ENCODE assay signal across 9 mouse cellular contexts in the genomic region with DNA sequence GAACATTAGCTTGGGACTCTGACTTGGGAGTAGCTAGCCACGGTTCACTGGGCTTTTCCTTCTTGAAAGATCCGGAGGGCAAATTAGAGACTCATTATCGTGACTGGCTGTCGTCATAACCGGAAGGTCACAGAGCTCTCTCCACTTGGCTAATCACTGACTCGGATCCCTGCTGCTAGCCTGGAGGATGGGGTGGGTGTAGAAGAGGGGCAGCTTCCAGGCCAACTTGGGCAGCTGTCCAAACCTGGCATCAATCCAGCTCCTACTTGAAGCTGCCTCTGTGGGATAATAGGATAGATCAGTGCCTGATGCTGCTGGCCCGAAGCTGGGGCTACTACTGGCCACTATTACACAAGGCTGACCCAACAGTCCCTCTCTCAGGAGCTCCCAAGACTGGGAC. TPM values are rescaled to one million over a fixed set of nuclear protein-coding genes. Genes with fewer than 3 reads are reported as not detected.
DNase-seq lines count a peak whose midpoint lies in the region; ATAC-seq and TF ChIP-seq lines count a peak whose summit lies in the region.
"Had no signal": no experiment of that assay in that cellular context is flagged by ENCODE, and none has a peak within 500 bp of the region (broad histone marks: within the 10 kb centered on the region; RNA-seq: fewer than 3 reads in every experiment).

No protein-coding gene starts in this region.

- 65% methylated on average over 7 of the region's 7 CpGs for WGBS in forebrain, embryonic 11.5 days
- 38% methylated on average over 7 of the region's 7 CpGs for WGBS in forebrain, embryonic 16.5 days

- CTCF ChIA-PET in Patski (lab: Charles Lee), result interaction anchor here (1.0 to 1.9 kb wide), 5 partner anchors 16 to 67 kb away, joined by 3 to 7 read pairs (median 3); a partner anchor contains a TSS

- H3K9me3 ChIP-seq in forebrain, embryonic 11.5 days (ENCODE audit: control insufficient read depth, low read length), result no peaks in the 10 kb centered on the region; the same call in 1 of the 2 replicates
- H3K9me3 ChIP-seq in forebrain, embryonic 16.5 days (ENCODE audit: control insufficient read depth, low read length), result peaks cover 6% of the 10 kb centered on the region

- DNase-seq in forebrain, embryonic 11.5 days (ENCODE audit: low spot score), result peak; percentile 32
- DNase-seq in Patski (ENCODE audit: low read depth, low spot score), result peak; percentile 88
- peak; percentile 62 for DNase-seq in gastrocnemius, postnatal 14 days
- DNase-seq in kidney, adult 9 months, result peak; percentile 91
- peak; percentile 70 to 82 for DNase-seq in lung, postnatal 4 days
- DNase-seq in T-cell, adult 2 months (ENCODE audit: low spot score), result no peak

- intact Hi-C loops in gastrocnemius, postnatal 14 days (cut with DNase I; ENCODE audit: low total_unique reads), result no loop called here

- no peak overlapping the region for H3K4me2 ChIP-seq in forebrain, embryonic 11.5 days (ENCODE audit: low read depth, low read length, severe bottlenecking)
- no peak overlapping the region for H3K4me2 ChIP-seq in forebrain, embryonic 16.5 days (ENCODE audit: low read length)

- no peak overlapping the region for H3K9ac ChIP-seq in forebrain, embryonic 11.5 days (ENCODE audit: low read length)
- no peak overlapping the region for H3K9ac ChIP-seq in forebrain, embryonic 16.5 days (replicated peaks; ENCODE audit: low read depth, low read length)

- no peaks in the 10 kb centered on the region for H3K27me3 ChIP-seq in forebrain, embryonic 11.5 days (ENCODE audit: control insufficient read depth, insufficient read depth, low read length)
- H3K27me3 ChIP-seq in forebrain, embryonic 16.5 days (replicated peaks; ENCODE audit: control insufficient read depth, insufficient read depth, low read length), result no peaks in the 10 kb centered on the region
- no peaks in the 10 kb centered on the region for H3K27me3 ChIP-seq in Patski

- H3K27ac ChIP-seq in forebrain, embryonic 11.5 days (ENCODE audit: low read depth, low read length), result no peak overlapping the region
- H3K27ac ChIP-seq in forebrain, embryonic 16.5 days (ENCODE audit: low read length), result no peak overlapping the region

- H3K36me3 ChIP-seq in forebrain, embryonic 11.5 days (ENCODE audit: control insufficient read depth, insufficient read depth, low read length), result no peaks in the 10 kb centered on the region
- no peaks in the 10 kb centered on the region for H3K36me3 ChIP-seq in forebrain, embryonic 16.5 days (ENCODE audit: control insufficient read depth, insufficient read depth)

- H3K4me3 ChIP-seq in forebrain, embryonic 11.5 days (ENCODE audit: low read depth, low read length), result no peak overlapping the region
- no peak overlapping the region for H3K4me3 ChIP-seq in forebrain, embryonic 16.5 days (replicated peaks; ENCODE audit: low read length)

- H3K4me1 ChIP-seq in forebrain, embryonic 11.5 days (replicated peaks; ENCODE audit: control insufficient read depth, insufficient read depth, low read length), result no peaks in the 10 kb centered on the region
- 0 out of 2 replicates have a peak, but pooled peaks cover 3% of the 10 kb centered on the region for H3K4me1 ChIP-seq in forebrain, embryonic 16.5 days (replicated peaks; ENCODE audit: control insufficient read depth, insufficient read depth, low read length)

- ATAC-seq in forebrain, embryonic 11.5 days (replicated peaks; ENCODE audit: low FRiP score), result no peak
- ATAC-seq in forebrain, embryonic 16.5 days, result no peak
- peak; percentile 88 for ATAC-seq in Patski
- ATAC-seq in erythroid progenitor cell, adult 5-6 weeks (replicated peaks; ENCODE audit: low FRiP score, poor library complexity, severe bottlenecking), result no peak

- in situ Hi-C loops in Patski (cut with MboI; ENCODE audit: low pct_unique_long_range_greater_than_20kb), result no loop called here

- TF ChIP-seq CTCF in Patski (IDR thresholded peaks at IDR 0.05), result no peak

- POLR2A ChIA-PET in Patski (lab: Charles Lee), result interaction anchor here (2.4 kb wide), 1 partner anchor 16 kb away, joined by 8 read pairs; a partner anchor contains a TSS

RNA-seq across cellular contexts. Expression of a gene that starts 16.5 kb away (rescaled TPM):
- 53.2 and 54.0 TPM in 2 replicates for polyA plus RNA-seq in forebrain, embryonic 11.5 days (2014; fragmentation: Nextera tagmentation; extraction: Ambion mirVana)
- 99.9 and 109 TPM in 2 replicates for polyA plus RNA-seq in forebrain, embryonic 16.5 days (2015; fragmentation: Nextera tagmentation; extraction: Ambion mirVana)
- polyA plus RNA-seq in Patski (2021), result 5.4 TPM
- 1 to 10 TPM; 2.6 to 5.6 TPM for total RNA-seq in gastrocnemius, postnatal 14 days (2021)
- total RNA-seq in erythroid progenitor cell, adult 5-6 weeks (2015; ENCODE audit: low replicate concordance), result not detected in 2 replicates
- total RNA-seq in erythroid progenitor cell, adult 5-6 weeks (2017; ENCODE audit: low replicate concordance), result not detected in 2 replicates
- total RNA-seq: hematopoietic stem cell, adult 5-6 weeks had no signal

RNA-seq across cellular contexts. Expression of a gene that starts 30.4 kb away (rescaled TPM):
- polyA plus RNA-seq in forebrain, embryonic 11.5 days (2014; fragmentation: Nextera tagmentation; extraction: Ambion mirVana), result 12.3 and 14.0 TPM in 2 replicates
- polyA plus RNA-seq in forebrain, embryonic 16.5 days (2015; fragmentation: Nextera tagmentation; extraction: Ambion mirVana), result 7.2 and 8.8 TPM in 2 replicates
- 20.0 TPM for polyA plus RNA-seq in Patski (2021)
- 10 to 100 TPM in 1 of 2 experiments, 1 to 10 TPM in 1; 9.3 to 14.5 TPM for total RNA-seq in gastrocnemius, postnatal 14 days (2021)
- 5.8 and 7.1 TPM in 2 replicates for total RNA-seq in erythroid progenitor cell, adult 5-6 weeks (2015; ENCODE audit: low replicate concordance)
- total RNA-seq in erythroid progenitor cell, adult 5-6 weeks (2017; ENCODE audit: low replicate concordance), result 3.6 and 6.7 TPM in 2 replicates

RNA-seq across cellular contexts. Expression of a gene that starts 40.9 kb away (rescaled TPM):
- polyA plus RNA-seq in forebrain, embryonic 11.5 days (2014; fragmentation: Nextera tagmentation; extraction: Ambion mirVana), result not detected in 2 replicates
- not detected in 2 replicates for polyA plus RNA-seq in forebrain, embryonic 16.5 days (2015; fragmentation: Nextera tagmentation; extraction: Ambion mirVana)
- not detected for polyA plus RNA-seq in Patski (2021)
- total RNA-seq in gastrocnemius, postnatal 14 days (2021), result not detected
- total RNA-seq in erythroid progenitor cell, adult 5-6 weeks (2015; ENCODE audit: low replicate concordance), result not detected in 2 replicates
- not detected in 2 replicates for total RNA-seq in erythroid progenitor cell, adult 5-6 weeks (2017; ENCODE audit: low replicate concordance)
- total RNA-seq: hematopoietic stem cell, adult 5-6 weeks had no signal
